Mouse (Mus musculus): ENCODE data around the gene Slc30a1.

DNA sequence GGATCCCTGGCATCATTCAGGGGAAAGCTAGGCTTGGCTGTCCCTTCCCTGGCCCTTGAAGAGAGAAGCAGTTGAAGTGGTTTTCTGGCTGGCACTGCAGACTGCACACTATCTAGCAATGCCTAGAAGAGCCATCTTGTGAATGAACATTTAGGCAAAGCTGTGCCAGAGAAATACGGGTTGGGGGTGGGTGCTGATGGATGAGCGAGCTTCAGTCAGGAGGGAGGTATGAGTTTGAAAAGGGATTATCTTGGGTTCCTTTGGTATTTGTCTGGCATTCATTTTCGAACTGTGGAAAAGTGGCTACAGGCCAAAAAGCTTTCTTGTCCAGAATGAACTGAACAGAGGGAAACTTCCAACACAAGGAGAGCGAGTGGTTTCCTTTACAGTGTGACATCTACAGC lies 28.0 kb upstream of the Slc30a1 start:
- TF ChIP-seq CTCF (IDR thresholded peaks at IDR 0.05; ENCODE audit: low read depth, low read length) = no peak
- TF ChIP-seq POLR2AphosphoS5 (IDR thresholded peaks at IDR 0.05; ENCODE audit: insufficient replicate concordance, low read depth, low read length) = no peak
- TF ChIP-seq GATA2 (IDR thresholded peaks at IDR 0.05; ENCODE audit: borderline replicate concordance, low read depth, low read length) = no peak
